Mouse (Mus musculus) embryo, embryonic 11.5 days (tissue): Measurements from ENCODE around the gene Gm28035.

Experiments
- DNase-seq: peaks from one replicate; pipeline ENCODE4 v3.0.0-alpha.2; 2012; ENCODE audit warnings: low read depth, low spot score

The Gm28035 gene

DNA sequence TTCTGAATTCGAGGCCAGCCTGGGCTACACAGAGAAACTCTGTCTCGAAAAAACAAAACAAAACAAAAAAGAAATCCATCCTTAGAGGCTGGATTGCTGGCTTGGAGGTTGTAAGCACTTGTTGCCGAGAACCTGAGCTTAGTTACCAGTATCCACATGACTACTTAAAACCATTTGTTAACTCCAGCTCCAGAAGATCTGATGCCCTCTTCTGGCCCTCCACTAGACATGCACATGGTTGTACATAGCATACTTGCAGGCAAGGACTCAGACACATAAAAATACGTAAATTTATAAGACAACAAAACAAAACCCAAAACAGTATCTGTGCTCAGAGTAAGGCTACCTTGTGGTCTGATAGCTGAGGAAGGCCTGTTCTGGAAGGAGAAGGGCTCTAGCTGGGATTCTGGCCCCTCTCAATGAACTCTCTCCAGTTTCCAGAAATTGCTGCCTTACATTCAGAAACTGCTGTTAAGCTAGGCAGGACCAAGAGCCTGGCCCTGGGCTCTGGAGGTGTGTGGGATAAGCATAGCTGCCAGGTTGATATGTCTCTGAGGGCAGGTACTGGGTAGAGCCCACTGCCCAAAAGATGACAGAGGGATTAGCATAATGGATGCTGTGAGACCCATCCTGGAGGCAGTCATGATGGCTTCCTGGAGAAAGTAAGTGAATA is 20.8 kb downstream of the Gm28035 start:
- DNase-seq = no peak

GRCm38 (mm10) chr2:30261921-30262839 is 21.8 kb downstream of the Gm28035 start:
- DNase-seq = no peak

- DNase-seq = no peak
Observed at GRCm38 (mm10) chr2:30262840-30263441, 22.6 kb downstream of the Gm28035 start.

GRCm38 (mm10) chr2:30263811-30264210 is 23.4 kb downstream of the Gm28035 start:
- no peak for DNase-seq

GRCm38 (mm10) chr2:30264671-30265519 is 24.5 kb downstream of the Gm28035 start:
- DNase-seq = no peak

- DNase-seq = no peak
Observed at GRCm38 (mm10) chr2:30265767-30266253, 25.4 kb downstream of the Gm28035 start, which contains the start of gene Phyhd1. Gene Phyhd1, plus strand, starts transcription at chr2:30266203.

- DNase-seq = no peak
Observed at GRCm38 (mm10) chr2:30266392-30266941, 26.1 kb downstream of the Gm28035 start.

DNA sequence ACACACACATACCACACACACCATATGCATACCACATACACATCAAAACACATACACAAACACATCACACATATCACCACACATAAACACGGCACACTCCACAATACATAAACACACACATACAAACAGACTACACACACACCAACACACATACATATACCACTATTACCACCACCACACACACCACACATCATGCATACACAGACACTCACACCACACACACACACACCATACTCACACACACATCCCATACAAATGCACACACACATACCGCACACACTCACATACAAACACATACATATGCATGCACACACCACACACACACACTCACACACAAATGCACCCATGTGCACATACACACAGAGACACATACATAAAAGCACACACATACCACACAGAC is 27.1 kb downstream of the Gm28035 start:
- DNase-seq = no peak

DNA sequence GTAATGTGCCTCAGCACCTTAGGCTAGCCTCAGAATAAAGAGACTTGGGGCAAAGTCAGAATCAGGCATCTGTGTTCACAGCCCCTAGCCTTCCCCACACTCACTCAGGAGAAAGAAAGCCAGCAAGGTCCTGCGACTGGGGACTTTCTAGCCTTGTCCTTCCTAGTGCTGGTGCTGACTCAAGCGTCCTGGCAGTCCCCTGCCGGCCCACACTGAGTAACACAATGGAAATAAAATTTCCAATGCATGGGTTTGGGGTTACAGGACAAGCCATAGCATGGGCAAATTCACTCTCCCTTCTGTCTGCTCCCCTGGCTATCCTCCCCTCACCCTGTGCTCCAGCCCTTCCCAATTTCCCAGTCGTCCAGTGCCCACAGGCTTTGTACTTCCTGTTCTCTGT is 28.0 kb downstream of the Gm28035 start:
- no peak for DNase-seq

DNA sequence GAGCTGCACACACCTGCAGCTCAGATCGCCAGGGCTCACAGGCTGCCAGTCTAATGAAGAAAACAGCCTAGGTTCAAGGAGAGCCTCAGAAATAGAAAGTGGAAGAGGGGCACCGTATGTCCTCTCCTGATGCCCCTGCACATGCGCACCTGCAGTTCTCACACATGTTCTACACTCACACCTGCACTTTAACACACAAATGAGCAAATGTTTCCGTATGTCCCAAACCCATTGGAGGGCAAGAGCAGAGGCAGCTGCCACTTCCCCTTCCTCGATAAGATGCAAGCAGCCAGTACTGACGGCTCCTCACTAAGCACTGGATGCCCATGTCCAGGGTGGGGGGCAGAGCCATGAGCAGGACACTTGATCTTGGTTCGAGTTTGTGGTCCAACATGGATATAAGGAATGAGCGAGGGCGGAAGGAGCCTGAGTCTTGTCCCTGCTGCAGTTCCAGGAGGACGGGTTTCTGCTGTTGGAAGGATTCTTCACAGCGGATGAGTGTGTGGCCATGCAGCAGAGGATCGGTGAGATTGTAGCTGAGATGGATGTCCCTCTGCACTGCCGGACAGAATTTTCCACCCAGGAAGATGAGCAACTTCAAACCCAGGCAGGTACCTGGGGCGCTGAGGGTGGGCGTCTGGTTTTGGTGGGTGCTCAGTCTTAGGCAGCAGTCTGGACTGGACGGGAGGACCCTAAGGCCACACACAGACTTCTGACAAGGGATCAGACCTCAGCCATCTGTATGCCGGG is 29.0 kb downstream of the Gm28035 start:
- DNase-seq = no peak

DNA sequence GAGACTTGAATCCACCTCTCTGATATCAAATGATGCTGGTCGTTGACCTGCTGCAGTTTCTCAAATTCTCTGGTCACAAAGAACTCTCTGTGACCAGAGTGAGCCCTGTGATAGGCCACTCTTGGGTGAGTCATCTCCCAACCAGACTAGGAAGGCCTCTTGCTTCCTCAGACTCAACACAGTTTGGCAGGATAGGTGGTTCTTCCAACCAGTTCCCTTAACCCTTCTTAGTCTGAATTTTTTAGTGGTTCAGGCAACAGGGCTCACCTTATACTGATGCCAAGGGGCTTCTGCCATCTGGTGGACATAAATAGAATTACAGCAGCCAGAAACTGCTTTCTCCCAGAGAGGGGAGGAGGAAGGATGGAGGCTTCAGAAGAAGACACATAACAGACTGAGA is 29.8 kb downstream of the Gm28035 start:
- peak; percentile 52 for DNase-seq

GRCm38 (mm10) chr2:30280743-30281142 is 40.4 kb downstream of the Gm28035 start, which contains the start of gene Gm28038:
Gene Gm28038, plus strand, starts transcription at chr2:30281043.
- no peak for DNase-seq

DNA sequence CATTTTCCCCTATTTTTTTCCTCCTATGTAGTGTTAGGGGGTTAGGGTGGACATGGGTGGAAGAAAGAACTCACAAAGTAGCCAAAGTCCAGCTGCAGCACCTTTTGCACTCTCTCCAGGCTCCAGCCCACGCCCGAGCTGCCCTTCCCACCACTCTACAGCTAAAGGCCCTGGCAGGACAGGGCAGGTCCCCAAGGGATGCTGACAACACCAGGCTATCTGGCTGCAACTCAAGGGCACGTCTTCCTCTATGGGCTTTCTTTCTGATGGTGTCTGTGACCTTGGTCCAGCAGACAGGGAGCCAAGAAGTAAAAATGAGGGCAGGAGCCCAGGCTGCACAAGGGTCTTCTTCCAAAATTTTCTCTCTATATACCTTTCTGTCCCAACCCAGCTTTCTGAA is 41.3 kb downstream of the Gm28035 start:
- no peak for DNase-seq

- DNase-seq = no peak
Observed at GRCm38 (mm10) chr2:30283193-30283592, 42.8 kb downstream of the Gm28035 start.

GRCm38 (mm10) chr2:30285004-30285403 is 44.6 kb downstream of the Gm28035 start:
- no peak for DNase-seq

DNA sequence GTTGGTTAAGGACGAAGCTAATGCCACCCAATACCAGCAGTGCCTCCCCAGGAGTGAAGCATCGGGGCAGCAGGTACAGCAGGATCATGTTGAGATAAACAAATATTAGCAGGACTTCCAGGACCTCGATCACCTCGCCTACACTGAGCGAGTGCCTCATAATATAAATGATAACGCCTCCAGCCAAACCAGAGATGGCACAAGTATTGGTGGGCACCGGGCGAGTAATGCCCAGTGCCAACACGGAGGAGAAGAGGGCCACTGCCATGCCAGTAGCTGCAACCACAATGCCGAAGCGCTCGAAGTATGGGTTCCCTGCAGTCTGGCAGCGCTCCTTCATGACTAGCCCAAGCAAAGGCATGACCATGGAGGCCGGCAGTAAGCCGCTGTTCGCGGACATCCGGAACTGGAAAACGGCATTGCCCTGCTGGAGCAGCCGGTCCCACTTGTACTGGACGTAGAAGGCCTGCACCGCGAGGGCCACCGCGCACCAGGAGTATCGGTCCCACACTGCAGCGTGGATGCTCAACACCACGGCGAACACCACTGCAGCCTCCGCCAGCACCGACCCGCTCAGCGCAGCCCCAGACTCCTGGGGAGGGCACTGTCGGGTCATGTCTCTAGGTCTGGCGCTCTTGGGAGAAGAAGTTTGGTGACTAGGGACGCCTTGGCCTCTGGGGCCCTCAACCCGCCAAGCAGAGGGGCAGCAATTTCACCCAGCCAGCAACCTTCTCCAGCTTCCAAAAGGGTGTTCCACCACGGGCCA is 45.2 kb downstream of the Gm28035 start:
- no peak for DNase-seq

DNA sequence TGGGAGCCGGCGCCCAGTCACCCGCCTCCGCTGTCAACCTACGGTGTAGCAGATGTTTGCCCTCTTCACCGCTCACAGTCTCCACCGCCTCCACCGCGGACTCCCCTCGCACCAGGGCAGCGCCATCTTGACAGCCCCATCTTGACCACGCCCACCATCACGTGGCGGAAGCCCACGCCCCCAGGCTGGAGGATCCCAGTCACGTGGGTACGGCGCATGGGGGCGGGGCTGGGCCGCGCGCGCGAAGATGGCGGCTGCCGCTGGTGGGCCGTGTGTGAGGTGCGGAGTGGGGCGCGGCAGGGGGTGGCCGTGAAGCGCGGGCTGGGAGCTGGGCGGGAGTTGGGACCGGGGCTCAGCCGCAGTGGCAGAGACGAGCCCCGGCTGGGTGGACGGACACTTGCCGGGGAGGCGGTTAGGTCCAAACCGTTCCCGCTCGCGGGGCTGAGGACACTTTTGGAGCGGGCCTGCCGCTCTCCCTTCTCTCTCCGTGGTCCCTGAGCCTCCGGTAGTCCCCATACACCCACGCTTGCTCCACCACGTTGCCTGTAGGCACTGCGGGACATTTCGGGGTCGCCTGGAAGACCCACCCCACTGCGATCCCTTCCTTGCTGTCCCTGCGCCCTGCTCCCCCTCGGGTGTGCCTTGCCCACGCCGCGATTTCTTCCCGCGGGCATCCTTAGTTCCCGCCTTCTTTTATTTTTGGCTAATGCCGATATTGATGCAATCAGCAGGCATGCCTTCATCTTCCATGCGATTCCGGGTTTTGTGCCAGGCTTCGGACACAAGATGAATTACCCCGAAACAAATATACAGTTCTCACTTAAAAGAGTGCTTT is 46.0 kb downstream of the Gm28035 start, which contains the start of the genes Dolk and Nup188:
Gene Dolk (minus strand): TSS at position 143 of the 835 bp plus-strand sequence.
Gene Nup188 (plus strand): TSS at position 206 of the 835 bp plus-strand sequence.
- peak; percentile 95 for DNase-seq

GRCm38 (mm10) chr2:30287027-30287373 is 46.6 kb downstream of the Gm28035 start:
- no peak for DNase-seq
